Mouse (Mus musculus) hindlimb bud, embryonic 11.5 days (tissue): ENCODE results near the gene Ddo.

Experiments
- DNase-seq: peaks from one replicate; pipeline ENCODE4 v3.0.0-alpha.2; 2012; ENCODE audit warnings: low read depth, low spot score; ENCODE audit errors: extremely low spot score

Ddo gene

GRCm38 (mm10) chr10:40715151-40715550, 85.3 kb downstream of the Ddo start:
- DNase-seq = no peak

GRCm38 (mm10) chr10:40716296-40716695, 86.5 kb downstream of the Ddo start:
- DNase-seq = no peak

- no peak for DNase-seq
These were observed 86.9 kb downstream of the Ddo start for GRCm38 (mm10) chr10:40716713-40717112.

GRCm38 (mm10) chr10:40718362-40718761, 88.6 kb downstream of the Ddo start:
- no peak for DNase-seq

- no peak for DNase-seq
These were observed 89.3 kb downstream of the Ddo start for GRCm38 (mm10) chr10:40719062-40719461.

GRCm38 (mm10) chr10:40720883-40721282, 91.1 kb downstream of the Ddo start:
- no peak for DNase-seq

GRCm38 (mm10) chr10:40724342-40724741, 94.5 kb downstream of the Ddo start:
- DNase-seq = no peak

GRCm38 (mm10) chr10:40725066-40725465, 95.3 kb downstream of the Ddo start:
- DNase-seq = no peak

- no peak for DNase-seq
These were observed 95.7 kb downstream of the Ddo start for GRCm38 (mm10) chr10:40725471-40725870.

GRCm38 (mm10) chr10:40726288-40726902, 96.6 kb downstream of the Ddo start:
- no peak for DNase-seq

- DNase-seq = no peak
These were observed 97.2 kb downstream of the Ddo start for GRCm38 (mm10) chr10:40726989-40727388.

- DNase-seq = no peak
These were observed 100.4 kb downstream of the Ddo start for GRCm38 (mm10) chr10:40730200-40730599.
